Mouse (Mus musculus): ENCODE measurements around the gene Psma5. TPM values are rescaled to one million over a fixed set of nuclear protein-coding genes. Genes with fewer than 3 reads are reported as not detected.

Gene Psma5
- polyA plus RNA-seq (2012; fragmentation: generic; extraction: Trizol): 191 TPM

- Histone ChIP-seq H3K36me3 (ENCODE audit: control insufficient read depth, insufficient read depth) (no peaks in the 10 kb centered on the region), H3K4me2 (ENCODE audit: low read depth) (peak within 1 kb of the TSS; percentile 91), H3K79me2 (ENCODE audit: control insufficient read depth, insufficient read depth) (peaks cover 48% of the 10 kb centered on the region), H3K4me3 (peak within 1 kb of the TSS; percentile 62), H3ac (ENCODE audit: control insufficient read depth, insufficient read length) (peak within 1 kb of the TSS; percentile 33), H3K27me3 (ENCODE audit: control insufficient read depth, insufficient read depth, insufficient read length) (no peaks in the 10 kb centered on the region)
- TF ChIP-seq E2F4 (IDR thresholded peaks at IDR 0.05; ENCODE audit: insufficient read depth) (no peak), TCF12 (IDR thresholded peaks at IDR 0.05; ENCODE audit: insufficient read depth, poor library complexity, severe bottlenecking) (no peak), POLR2AphosphoS2 (IDR thresholded peaks at IDR 0.05; ENCODE audit: insufficient read length, low read depth) (peak; percentile 30), MAX (IDR thresholded peaks at IDR 0.05; ENCODE audit: low read depth) (peak; percentile 62), REST (IDR thresholded peaks at IDR 0.05; ENCODE audit: insufficient read depth, insufficient read length) (no peak), USF1 (IDR thresholded peaks at IDR 0.05; ENCODE audit: low read depth) (no peak), POLR2A (IDR thresholded peaks at IDR 0.05; ENCODE audit: insufficient read length, low read depth) (peak; percentile 68)
These were observed at the start of gene Psma5 for GRCm38 (mm10) chr3:108256719-108257637. Gene Psma5 (plus strand): TSS chr3:108256926.

GRCm38 (mm10) chr3:108209001-108209400 is 47.7 kb upstream of the Psma5 start:
- H3K4me2 ChIP-seq (ENCODE audit: low read depth): peak overlapping the region; percentile 88
- no peak for TF ChIP-seq MYOD1 (IDR thresholded peaks at IDR 0.05; ENCODE audit: control insufficient read depth in 1 of 3, insufficient read length in 2 of 3, low read depth in 2 of 3)
- no peak for TF ChIP-seq USF1 (IDR thresholded peaks at IDR 0.05; ENCODE audit: low read depth)
- TF ChIP-seq E2F4 (IDR thresholded peaks at IDR 0.05; ENCODE audit: insufficient read depth): no peak
- no peak for TF ChIP-seq TCF12 (IDR thresholded peaks at IDR 0.05; ENCODE audit: insufficient read depth, poor library complexity, severe bottlenecking)
- TF ChIP-seq POLR2AphosphoS2 (IDR thresholded peaks at IDR 0.05; ENCODE audit: insufficient read length, low read depth): no peak
- no peak for TF ChIP-seq MAX (IDR thresholded peaks at IDR 0.05; ENCODE audit: low read depth)
- TF ChIP-seq CEBPB (IDR thresholded peaks at IDR 0.05; ENCODE audit: insufficient read depth, poor library complexity, severe bottlenecking): no peak
- TF ChIP-seq TCF3 (IDR thresholded peaks at IDR 0.05; ENCODE audit: insufficient read length, low read depth): no peak
- TF ChIP-seq POLR2A (IDR thresholded peaks at IDR 0.05; ENCODE audit: insufficient read length, low read depth): no peak
- no peak for TF ChIP-seq REST (IDR thresholded peaks at IDR 0.05; ENCODE audit: insufficient read depth, insufficient read length)

GRCm38 (mm10) chr3:108209536-108209935 is 47.2 kb upstream of the Psma5 start:
- Histone ChIP-seq H3K36me3 (ENCODE audit: control insufficient read depth, insufficient read depth) (peaks cover 9% of the 10 kb centered on the region), H3ac (ENCODE audit: control insufficient read depth, insufficient read length) (peak overlapping the region; percentile 35), H3K4me3 (peak overlapping the region; percentile 84), H3K4me2 (ENCODE audit: low read depth) (peak overlapping the region; percentile 88), H3K79me2 (ENCODE audit: control insufficient read depth, insufficient read depth) (peaks cover 6% of the 10 kb centered on the region), H3K27me3 (ENCODE audit: control insufficient read depth, insufficient read depth, insufficient read length) (no peaks in the 10 kb centered on the region)
- no peak for TF ChIP-seq MYOG (IDR thresholded peaks at IDR 0.05; ENCODE audit: control insufficient read depth in 1 of 3, insufficient read depth in 1 of 3, insufficient read length in 2 of 3, low read depth in 2 of 3)
- no peak for TF ChIP-seq USF1 (IDR thresholded peaks at IDR 0.05; ENCODE audit: low read depth)

More at GRCm38 (mm10) chr3:108209001-108209400, 47.7 kb upstream of the Psma5 start:
- Histone ChIP-seq H3K79me2 (ENCODE audit: control insufficient read depth, insufficient read depth) (peaks cover 6% of the 10 kb centered on the region), H3K36me3 (ENCODE audit: control insufficient read depth, insufficient read depth) (peaks cover 11% of the 10 kb centered on the region), H3K27me3 (ENCODE audit: control insufficient read depth, insufficient read depth, insufficient read length) (no peaks in the 10 kb centered on the region), H3ac (ENCODE audit: control insufficient read depth, insufficient read length) (no peak overlapping the region), H3K4me3 (peak overlapping the region; percentile 84)

- Histone ChIP-seq H3K4me3 (peak overlapping the region; percentile 84), H3ac (ENCODE audit: control insufficient read depth, insufficient read length) (peak overlapping the region; percentile 35), H3K79me2 (ENCODE audit: control insufficient read depth, insufficient read depth) (peaks cover 6% of the 10 kb centered on the region), H3K27me3 (ENCODE audit: control insufficient read depth, insufficient read depth, insufficient read length) (no peaks in the 10 kb centered on the region), H3K4me2 (ENCODE audit: low read depth) (peak overlapping the region; percentile 92), H3K36me3 (ENCODE audit: control insufficient read depth, insufficient read depth) (peaks cover 6% of the 10 kb centered on the region)
- peak; percentile 69 for TF ChIP-seq POLR2AphosphoS2 (IDR thresholded peaks at IDR 0.05; ENCODE audit: insufficient read length, low read depth)
- TF ChIP-seq E2F4 (IDR thresholded peaks at IDR 0.05; ENCODE audit: insufficient read depth): no peak
- peak in 1 of 3 experiments; percentile 27 for TF ChIP-seq MYOD1 (IDR thresholded peaks at IDR 0.05; ENCODE audit: control insufficient read depth in 1 of 3, insufficient read length in 2 of 3, low read depth in 2 of 3)
- no peak for TF ChIP-seq TCF3 (IDR thresholded peaks at IDR 0.05; ENCODE audit: insufficient read length, low read depth)
- TF ChIP-seq TCF12 (IDR thresholded peaks at IDR 0.05; ENCODE audit: insufficient read depth, poor library complexity, severe bottlenecking): no peak
- no peak for TF ChIP-seq USF1 (IDR thresholded peaks at IDR 0.05; ENCODE audit: low read depth)
- TF ChIP-seq REST (IDR thresholded peaks at IDR 0.05; ENCODE audit: insufficient read depth, insufficient read length): no peak
- peak; percentile 47 for TF ChIP-seq SRF (IDR thresholded peaks at IDR 0.05; ENCODE audit: control insufficient read depth, insufficient read length, low read depth)
- TF ChIP-seq POLR2A (IDR thresholded peaks at IDR 0.05; ENCODE audit: insufficient read length, low read depth): peak; percentile 87
- TF ChIP-seq MAX (IDR thresholded peaks at IDR 0.05; ENCODE audit: low read depth): no peak
- no peak for TF ChIP-seq CEBPB (IDR thresholded peaks at IDR 0.05; ENCODE audit: insufficient read depth, poor library complexity, severe bottlenecking)
- TF ChIP-seq MYOG (IDR thresholded peaks at IDR 0.05; ENCODE audit: control insufficient read depth in 1 of 3, insufficient read depth in 1 of 3, insufficient read length in 2 of 3, low read depth in 2 of 3): peak in 2 of 3 experiments; percentile 18 to 36
These were observed 46.6 kb upstream of the Psma5 start for GRCm38 (mm10) chr3:108209946-108210770.

Data from myocyte (in vitro differentiated cells).